Mouse (Mus musculus) NIH3T3 (cell line): ENCODE data around the gene Tec.

Source experiments
- DNase-seq: peaks from one replicate; pipeline ENCODE4 v3.0.0-alpha.2; 2012; ENCODE audit warnings: low read depth

Gene Tec

DNA sequence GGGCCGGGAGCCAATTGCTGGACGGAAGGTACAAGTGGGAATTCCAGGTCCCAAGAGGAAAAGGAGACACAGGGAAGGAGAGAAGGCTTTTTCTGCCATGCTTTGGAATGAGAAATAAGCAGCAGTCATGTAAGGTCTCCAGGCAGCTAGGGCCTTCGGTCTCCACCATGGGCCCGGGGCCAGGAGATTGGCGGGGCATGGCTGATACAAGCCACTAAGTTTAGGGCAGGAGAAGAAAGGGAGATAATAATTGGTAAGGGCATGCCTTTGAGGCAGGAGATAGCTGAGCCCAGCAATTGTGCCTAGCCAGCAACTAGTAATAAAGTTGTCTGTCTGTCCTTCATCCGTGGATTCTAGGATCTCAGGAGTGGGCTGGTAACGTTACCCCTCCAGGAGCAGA, 85.2 kb downstream of the Tec start:
- no peak for DNase-seq

DNA sequence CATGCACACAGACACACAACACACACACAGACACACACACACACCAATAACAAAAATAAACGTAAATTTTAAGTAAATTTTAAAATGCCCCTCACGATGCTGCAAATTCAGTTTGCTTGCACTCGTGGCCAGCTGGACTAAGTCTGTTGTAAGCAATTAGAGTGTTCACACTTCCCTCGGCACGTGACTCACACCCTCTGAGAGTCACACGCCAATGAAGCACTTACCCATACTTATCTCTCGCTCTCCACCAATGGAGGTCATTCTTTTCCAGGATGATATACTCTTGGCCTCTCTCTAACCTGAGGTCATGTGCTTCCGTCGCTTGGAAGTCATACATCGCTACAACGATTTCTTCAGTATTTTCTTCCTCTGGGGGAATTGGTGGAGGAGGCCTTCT, 86.5 kb downstream of the Tec start:
- no peak for DNase-seq

DNA sequence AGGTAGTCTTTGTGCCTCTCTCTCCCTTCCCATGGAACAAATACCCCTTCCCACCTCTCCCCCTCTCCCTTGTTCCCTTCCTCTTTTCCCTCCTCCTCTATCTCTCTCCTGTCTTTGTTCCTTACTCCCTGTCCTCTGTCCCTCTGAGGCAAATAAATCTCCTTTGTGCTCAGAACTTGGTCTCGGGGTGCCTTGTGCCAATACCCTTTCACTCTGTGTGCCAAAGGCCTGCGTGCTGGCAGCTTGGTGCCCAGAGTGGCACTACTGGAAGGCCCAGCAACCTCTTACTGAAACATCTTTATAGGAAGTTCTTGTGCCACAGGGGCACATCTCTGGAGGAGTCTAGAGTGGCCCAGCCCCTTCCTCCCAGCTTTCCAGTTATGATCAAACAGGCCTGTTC, 91.7 kb downstream of the Tec start:
- DNase-seq = no peak

DNA sequence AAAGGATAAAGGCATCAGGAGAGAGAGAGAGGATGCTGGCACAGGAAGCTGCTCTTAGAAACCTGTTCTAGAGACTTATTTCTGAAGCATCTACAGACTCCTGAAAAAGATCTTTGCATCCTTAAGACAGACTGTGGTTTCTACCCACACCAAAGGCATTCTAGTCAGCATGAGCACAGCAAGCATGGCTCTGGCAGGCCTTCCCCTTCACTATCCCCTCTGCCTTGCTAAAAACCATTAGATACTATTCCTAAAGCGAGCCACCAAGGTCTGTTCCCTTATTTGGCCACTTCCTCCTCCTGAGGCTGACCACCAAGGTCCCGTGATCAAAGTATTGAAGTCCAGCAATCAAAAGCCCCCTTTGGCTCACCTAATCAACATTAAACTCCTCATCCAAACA, 92.2 kb downstream of the Tec start:
- no peak for DNase-seq

DNA sequence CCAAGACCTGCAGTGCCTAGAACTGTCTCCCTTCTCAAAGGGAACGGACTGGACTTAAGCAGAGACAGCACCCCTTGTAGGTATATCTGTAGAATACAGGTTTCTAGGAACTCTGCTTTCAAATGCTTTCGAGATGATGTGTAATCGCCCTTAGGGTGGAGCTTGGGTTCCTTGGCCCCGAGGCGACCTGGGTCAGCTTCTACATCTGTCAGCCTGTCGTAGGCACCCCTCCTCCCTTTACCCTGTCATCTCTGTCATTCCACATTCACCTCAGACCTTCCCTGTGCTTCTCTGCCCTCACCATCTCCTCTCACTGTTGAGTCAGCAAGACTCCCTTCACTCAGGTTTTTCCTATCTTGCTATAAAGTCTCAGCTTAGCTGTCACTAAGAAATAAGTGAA, 98.4 kb downstream of the Tec start:
- no peak for DNase-seq

DNA sequence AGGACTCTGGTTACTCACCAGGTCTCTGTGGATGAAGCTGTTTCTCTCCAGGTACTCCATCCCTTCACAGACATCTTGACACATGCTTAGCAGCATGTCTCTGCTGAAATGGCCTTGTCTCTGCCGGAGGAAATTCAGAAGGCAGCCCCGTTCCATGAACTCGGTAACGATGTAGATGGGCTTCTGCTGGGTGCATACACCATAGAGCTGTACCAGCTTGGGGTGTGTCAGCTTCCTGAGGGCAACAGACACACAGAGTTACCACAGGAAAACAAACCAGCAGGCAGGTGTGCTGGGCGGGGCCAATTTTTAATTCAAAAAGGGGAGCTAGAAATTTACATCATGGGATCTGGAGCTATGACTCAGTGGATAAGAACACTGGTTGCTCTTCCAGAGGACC, 104.7 kb downstream of the Tec start:
- no peak for DNase-seq

DNA sequence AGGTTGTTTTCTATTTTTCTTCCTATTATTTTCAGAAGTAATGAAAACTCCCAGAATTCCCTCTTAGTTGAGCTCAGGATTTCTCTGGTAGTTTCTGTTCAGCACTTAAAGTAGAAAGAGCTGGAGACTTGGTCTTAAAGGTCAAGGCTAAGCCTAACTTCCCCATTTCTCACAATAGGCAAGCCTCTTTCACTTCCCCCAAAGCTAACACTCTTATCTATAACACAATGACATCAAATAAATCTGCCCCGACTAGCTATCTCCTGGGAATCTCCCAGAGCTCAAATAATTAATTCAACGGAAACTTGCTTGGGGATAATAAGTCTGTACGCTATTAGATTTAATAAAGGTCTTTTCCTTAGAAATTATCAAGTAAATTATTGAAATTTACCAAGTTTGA, 105.3 kb downstream of the Tec start:
- DNase-seq = no peak

DNA sequence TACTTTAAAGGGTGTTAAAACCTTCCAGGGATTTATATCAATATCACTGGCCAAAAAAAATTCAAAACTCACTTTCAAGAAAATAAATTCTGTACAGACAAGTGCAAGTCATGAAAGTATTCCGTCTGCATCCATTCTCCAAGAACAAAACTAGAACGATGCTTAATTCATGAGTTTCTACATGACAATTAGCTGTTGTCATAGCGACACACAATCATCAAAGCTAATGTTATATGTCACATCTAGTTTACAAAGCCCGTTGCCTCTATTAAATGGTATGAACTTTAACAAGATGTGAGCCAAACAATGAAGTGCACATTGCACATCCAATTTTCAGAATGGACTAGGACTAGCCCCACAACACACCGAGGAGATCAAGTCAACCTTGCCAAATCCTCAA, 106.5 kb downstream of the Tec start:
- DNase-seq = no peak

DNA sequence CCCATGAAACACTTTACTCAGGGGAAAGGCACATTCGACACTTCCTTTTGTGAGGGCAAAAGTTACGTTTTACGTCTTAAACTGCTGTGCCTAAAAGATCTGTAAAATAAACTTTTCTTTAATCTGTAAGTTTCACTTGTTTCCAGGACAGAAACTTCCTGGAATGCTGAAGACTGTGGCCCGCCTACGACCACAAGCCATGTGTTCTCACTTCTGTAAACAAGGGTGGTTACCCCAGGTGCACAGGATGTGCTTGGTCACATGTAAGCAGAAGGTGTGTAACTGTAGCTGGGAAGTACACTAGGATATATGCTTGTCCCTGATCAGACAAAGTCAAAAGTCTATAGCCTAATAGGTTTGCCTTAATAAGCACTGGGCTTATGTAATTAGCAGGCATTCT, 107.0 kb downstream of the Tec start:
- DNase-seq = no peak

DNA sequence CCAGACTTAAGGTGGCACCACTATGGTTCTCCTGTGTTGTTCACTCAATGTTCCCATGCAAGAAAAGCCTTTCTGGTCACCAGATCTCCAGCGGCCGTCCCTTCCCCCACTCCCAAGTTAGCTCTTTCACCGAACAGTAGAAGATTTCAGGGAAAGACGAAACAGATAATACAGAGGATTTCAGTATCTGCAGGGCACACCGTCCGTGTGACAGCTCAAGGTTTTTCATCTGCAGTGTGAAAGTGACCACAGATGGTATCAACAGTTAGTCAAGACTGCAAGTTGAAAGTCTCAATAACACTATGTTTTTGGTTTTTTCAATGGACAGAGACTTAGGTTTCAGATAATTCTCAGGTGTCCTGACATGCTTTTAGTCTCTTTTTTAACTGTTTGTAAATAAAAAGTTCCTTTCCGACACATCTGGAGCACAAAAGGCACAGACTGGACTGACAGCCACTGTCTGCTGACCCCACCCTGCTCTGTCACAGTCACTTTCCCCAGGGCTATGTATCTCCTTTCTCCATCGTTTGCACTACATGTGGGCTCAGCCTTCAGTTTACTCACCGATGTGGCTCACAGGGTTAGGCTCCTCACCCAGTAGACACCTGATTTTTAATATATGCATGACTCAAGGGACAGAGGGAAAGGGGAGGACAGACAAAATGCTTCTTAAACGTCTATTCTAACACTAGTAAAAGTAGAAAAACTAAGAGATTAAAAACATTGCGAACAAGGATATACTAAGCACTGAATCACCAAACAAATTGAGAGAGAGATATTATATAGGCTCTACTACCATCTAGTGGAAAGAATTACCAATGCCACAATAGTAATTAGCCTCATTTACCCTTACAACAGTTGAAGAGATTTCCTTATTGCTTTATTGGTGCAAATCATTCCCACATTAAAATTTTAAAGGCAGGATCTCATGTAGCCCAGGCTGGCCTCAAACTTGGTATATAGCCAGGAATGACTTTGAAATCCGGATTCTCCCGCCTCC, 109.1 kb downstream of the Tec start:
- DNase-seq = peak; percentile 62

DNA sequence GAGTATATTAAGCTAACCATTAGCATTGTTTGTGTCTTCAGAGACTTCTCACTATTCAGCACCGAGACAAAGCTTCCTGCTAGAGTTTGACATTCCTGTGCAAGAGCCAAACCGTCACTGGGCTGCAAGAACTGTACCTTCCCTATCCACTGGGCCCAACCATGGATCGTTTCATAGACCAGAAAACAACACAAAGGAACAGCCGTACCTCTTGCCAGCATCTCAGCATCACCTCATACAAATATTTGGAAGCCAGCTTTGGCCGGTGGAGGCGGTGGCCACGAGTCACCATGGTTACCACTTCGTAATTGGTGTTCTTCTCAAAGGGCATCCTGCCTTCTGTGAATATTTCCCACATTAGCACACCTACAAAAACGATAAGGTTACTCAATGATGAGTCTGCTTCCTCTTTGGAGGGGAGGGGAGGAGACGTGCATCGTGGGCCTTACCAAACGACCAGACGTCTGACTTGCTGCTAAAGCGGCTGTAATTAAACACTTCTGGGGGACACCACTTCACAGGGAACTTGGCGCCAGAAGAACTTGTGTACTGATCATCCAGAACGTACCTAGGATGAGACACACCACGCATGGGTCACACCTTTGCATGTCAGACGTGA, 111.0 kb downstream of the Tec start:
- DNase-seq = peak; percentile 22

DNA sequence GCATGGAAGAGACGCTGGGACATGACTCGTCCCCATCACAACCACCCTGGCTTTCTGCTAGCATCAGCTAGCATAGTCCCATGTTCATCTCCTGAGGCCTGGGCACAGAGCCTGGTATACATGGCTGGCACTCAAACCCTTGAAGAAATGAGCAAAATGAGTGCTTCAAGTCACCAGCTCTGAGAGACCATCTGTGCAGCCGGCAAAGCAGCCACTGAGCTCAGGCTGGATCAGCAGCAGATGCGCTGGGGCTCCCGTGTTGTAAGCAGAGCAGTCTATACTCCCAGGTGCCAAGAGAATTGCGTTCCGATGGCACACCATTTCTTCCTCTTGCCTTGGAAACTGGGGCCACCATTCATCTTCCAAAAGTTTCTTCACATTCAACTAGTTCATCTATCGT, 112.3 kb downstream of the Tec start:
- no peak for DNase-seq

DNA sequence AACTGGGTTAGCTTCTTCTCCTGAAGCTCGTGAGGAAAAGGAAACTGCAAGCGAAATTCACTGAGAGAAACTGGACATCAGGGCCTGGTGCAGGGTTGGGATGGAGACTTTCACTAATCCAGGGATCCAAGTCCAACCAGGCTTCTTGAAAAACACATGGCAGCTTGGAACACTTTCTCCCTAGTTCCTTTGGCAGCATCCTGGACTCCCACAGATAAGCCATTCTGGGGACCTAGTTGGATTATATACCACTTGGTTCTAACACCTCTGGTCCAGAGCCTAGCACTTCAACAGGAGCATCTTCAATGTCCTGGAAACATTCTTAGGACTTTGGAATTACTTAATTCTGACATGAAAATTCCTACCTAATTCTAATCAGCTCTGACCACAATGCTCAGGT, 113.2 kb downstream of the Tec start:
- DNase-seq = no peak

DNA sequence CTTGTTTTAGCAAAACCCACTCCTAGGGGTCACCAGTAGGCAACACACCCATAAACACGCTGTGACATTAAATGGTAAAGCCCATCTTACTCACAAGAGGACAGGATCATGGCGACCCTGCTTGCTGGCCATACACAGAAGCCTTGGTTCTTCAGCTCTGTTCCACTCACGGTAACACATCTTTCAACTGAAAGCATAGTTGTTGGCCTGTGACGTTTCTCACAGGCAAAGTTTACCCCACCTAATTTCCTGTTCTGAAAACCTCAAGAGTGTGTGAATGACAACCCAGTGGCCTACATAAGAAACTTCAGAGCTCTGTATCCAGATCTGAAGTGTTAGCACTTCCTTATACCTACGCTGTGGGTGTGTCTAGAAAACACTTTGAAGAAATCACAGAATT, 115.7 kb downstream of the Tec start, which contains the start of gene Txk:
Gene Txk (minus strand): TSS at position 193 of the 400 bp plus-strand sequence.
- no peak for DNase-seq

DNA sequence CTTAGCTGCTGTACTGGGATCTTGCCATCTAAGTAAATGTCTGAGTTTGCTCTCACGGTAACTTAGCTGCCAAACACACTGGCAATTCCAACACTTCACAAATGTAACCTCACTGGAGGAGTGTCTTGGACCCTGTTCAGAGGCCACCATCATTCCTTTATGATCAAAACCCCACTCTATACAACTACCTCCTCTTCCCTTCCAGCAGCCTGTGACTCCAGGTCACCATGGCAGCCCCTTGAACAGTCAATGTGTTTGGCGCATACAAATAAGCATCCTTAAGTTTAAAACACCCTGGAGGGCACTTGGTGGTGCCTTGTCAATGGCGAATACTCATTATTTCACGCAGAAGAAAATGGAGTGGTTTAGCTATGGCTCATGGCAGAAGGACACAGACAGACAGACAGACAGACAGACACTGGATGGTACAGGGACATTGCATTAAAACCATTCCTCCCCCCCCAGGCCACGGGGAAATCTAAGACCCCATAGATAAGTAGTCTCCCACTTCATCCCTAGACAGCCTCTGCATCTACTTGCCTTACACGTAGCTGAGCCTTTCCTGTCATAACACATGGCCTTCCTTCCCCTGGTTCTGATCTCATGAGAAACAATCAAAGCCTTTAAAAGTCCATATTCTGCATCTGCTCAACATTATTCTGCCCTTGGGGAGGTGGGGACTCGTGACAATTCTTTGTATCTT, 117.1 kb downstream of the Tec start:
- no peak for DNase-seq

DNA sequence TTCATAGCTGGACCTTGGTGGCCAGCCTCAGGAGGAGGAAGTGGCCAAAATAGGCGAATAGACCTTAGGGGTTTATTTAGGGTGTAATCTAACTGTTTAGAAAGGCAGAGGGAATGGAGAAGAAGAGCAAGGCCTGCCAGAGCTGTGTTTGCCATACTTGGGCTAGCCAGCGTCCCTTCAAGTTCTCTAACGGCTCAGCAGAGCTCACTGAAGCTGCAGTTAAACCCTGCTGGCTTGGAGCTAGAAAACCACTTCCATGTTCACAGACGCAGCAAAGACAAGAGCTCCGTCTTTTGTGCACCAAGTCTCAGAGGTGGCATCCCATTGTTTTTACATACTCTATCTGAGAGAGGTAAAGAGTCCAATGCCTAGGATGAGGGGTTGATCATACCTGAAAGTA, 118.1 kb downstream of the Tec start:
- DNase-seq = no peak

DNA sequence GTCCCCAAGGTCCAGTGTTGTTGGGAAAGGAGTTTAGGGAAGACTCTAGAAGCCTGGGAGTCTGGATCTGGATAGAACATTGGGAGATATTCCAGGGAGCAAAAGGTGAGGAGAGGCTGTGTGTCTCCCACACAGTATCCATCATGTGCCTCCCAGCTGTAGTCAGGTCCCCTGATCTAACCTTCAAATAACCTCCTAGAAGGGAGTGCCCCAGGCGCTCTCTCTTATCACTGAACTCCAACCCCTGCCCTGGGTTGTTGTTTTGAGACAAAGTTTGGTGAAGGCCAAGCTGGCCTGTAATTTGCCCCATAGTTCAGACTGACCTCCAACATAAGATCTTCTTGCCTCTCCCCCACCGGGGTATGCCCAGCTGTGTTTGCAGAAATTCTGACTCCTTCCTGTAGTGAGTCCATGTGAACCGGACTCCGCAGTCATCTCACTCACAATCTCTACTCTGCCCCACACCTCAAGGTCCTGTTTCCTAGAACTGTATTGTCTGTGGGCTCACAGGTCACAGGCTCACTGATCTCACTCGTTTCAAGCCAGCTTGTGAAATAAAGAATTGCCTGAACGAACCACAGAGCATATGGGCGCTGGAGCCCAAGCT, 119.5 kb downstream of the Tec start:
- no peak for DNase-seq

DNA sequence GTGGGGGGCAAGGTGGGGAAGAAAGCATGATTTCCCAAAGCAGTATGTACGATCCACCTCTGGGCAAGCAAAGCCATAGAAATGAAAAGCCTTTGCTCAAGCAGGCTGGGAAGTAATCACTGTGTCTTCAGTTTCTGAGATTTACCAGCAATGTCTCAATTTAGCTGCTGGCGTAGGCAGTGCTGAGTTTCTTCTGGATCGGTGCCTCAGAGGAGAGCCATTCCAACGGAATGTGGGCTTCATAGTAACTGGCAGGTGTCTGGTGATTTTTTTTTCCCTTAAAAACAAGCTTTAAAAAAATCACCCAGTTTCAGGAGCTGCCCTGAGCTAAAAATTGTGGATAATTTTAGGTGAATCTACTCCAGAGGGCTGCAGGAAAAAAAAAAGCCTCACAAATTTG, 120.9 kb downstream of the Tec start:
- peak; percentile 63 for DNase-seq

DNA sequence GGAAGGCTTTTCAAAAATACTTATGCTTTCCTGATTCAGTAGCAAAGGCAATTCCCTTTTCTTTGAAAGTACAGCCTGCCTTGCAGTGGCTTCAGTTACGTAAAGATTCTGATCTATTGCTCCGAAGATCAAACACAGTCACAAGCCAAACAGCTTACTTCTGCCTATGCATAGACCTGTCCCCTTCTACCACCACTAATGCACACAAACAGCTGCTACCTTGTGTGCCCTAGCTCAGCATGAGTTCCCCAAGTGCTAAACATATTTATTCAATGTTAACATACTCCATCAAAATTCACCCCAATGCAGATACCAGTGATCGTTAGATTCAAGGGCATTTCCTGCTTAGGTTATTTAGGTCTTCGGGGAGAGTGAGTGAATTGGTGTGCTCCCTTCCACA, 121.8 kb downstream of the Tec start:
- DNase-seq = no peak

DNA sequence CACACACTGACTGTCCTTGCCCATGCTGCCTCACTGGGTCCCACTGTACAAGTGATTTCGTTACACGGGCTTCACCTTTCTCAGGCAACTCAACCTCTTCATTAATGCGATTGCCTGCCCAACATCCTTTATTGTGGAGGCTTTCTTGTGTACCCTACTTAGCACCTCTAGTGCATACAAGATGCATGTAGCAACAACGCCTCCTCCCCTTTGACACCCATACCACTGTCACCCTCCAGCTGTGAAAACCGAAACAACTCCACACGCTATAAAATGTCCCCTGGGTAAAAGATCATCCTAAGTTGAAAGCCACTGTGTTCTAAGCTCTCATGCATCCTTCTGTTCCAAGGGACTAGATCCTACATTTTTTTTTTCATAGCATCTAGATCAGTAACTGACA, 125.2 kb downstream of the Tec start:
- DNase-seq = no peak

DNA sequence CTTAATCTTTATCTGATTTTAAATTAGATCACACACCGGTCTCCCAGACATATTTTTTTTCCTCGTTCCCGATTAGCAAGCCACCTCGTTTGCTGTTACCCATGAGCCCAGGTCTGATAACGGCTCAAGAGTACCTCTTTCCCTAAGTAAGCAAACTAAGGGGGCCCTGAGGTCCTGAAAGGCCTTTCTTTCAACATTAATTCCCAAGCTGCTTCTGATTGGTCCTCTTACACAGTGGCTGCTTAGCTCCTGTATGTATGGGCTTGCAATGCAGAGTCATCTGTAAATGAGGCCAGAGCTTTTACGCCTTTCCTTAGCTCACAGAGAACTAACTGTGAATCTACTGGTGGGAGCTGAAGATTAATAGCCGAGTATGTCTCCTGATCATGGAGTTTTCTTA, 131.4 kb downstream of the Tec start:
- no peak for DNase-seq

DNA sequence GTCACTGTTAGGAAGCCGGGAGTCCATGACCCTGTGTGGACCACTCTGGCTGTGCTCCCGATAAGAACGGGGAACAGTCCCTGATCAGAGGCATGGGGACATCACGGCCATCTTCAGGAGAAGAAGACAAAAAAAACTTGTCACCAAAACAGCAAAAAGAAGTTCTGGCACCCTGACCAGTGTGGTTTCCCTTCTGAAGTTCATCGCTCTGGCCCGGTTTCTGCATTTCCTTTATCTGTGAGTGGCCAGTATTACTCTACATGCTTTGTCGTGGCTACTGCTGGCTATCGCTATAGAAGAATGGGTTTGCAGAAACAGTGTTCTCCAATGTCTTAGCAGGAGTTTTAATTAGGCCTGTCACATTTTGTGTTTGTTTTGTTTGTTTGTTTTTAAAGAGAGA, 131.8 kb downstream of the Tec start:
- no peak for DNase-seq

DNA sequence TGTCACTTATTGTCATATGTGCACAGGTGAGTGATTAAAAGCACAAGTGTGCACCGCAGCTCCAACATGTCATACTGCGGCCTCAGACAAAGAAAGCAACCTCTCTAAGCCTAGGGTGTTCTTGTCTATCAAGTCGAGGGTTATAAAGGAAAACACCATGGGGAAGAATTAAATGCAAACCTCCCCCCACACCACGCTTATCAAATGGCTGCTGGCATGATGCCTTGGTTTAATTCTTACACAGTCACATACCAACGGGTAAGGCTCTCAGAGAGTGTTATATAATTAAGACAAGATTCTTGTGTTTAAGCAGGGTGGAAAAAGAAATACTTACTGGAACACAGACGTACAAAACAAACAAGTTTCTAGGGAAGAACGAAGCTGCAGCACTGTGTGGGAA, 132.5 kb downstream of the Tec start:
- DNase-seq = no peak
